Mouse (Mus musculus) forebrain, postnatal 0 days (tissue): ENCODE measurements around the gene Prepl. TPM values are rescaled to one million over a fixed set of nuclear protein-coding genes. Genes with fewer than 3 reads are reported as not detected.

Experiments
- ATAC-seq: fragments of 200-750 bp; cut with Nextera tagmentation; 2 replicates; pipeline ENCODE4 v1.8.0; 2017; ENCODE audit warnings: mild to moderate bottlenecking, moderate library complexity
- DNase-seq: peaks from one replicate; pipeline ENCODE4 v3.0.0-alpha.2; 2015
- H3K27ac ChIP-seq: fragments of 300-500 bp; sonication (generic); 2 replicates; pipeline ENCODE4 v1.5.1; 2014; ENCODE audit warnings: low read depth, mild to moderate bottlenecking, antibody characterized with exemption, low read length, moderate library complexity, mixed read lengths
- H3K27me3 ChIP-seq: fragments of 300-500 bp; sonication (generic); 2 replicates; pipeline ENCODE4 v1.6.1; 2014; ENCODE audit warnings: mild to moderate bottlenecking, low read length, mixed read lengths; ENCODE audit not compliant: insufficient read depth
- H3K36me3 ChIP-seq: fragments of 300-500 bp; sonication (generic); 2 replicates; pipeline ENCODE4 v1.6.1; 2014; ENCODE audit warnings: mild to moderate bottlenecking, moderate library complexity; ENCODE audit not compliant: insufficient read depth
- H3K4me1 ChIP-seq: fragments of 300-500 bp; sonication (generic); 2 replicates; pipeline ENCODE4 v1.6.1; 2014; ENCODE audit warnings: antibody characterized with exemption; ENCODE audit not compliant: insufficient read depth
- H3K4me2 ChIP-seq: fragments of 300-500 bp; sonication (generic); 2 replicates; pipeline ENCODE4 v1.6.1; 2014; ENCODE audit warnings: low read depth, mild to moderate bottlenecking, moderate library complexity
- H3K4me3 ChIP-seq: fragments of 300-500 bp; sonication (generic); 2 replicates; pipeline ENCODE4 v1.5.1; 2014; ENCODE audit warnings: low read depth, low read length, mixed read lengths
- H3K9ac ChIP-seq: fragments of 300-500 bp; sonication (generic); 2 replicates; pipeline ENCODE4 v1.6.1; 2014; ENCODE audit warnings: mild to moderate bottlenecking
- H3K9me3 ChIP-seq: fragments of 300-500 bp; sonication (generic); 2 replicates; pipeline ENCODE4 v1.6.1; 2016; ENCODE audit warnings: low read length
- CTCF ChIP-seq: sonication (generic); IDR thresholded peaks from 2 replicates; pipeline ENCODE4 v1.5.1; 2016; ENCODE audit warnings: antibody characterized with exemption, control low read depth, low read depth
- WGBS: fragments of 180-500 bp; shearing (Covaris S2); extraction: QIAGEN DNeasy Blood & Tissue Kit; methylation state at CpG from one replicate; pipeline ENCODE4 v1.1.7; 2014; 5-methylcytosine and 5-hydroxymethylcytosine counted together
- polyA plus RNA-seq: library from polyadenylated mRNA; unstranded; fragments of >200 nt; fragmentation: Nextera tagmentation; extraction: Ambion mirVana; gene quantifications from 2 replicates; pipeline ENCODE4 v1.2.1, GENCODE M21; 2015
- total RNA-seq: library from RNA; depleted of rRNA; stranded (reverse); fragments of >200 nt; gene quantifications from 2 replicates; pipeline ENCODE4 v1.2.3, GENCODE M21; 2014

Prepl gene
- total and polyA plus RNA-seq, 2 experiments from 2014 or later: 105 to 107 TPM

DNA sequence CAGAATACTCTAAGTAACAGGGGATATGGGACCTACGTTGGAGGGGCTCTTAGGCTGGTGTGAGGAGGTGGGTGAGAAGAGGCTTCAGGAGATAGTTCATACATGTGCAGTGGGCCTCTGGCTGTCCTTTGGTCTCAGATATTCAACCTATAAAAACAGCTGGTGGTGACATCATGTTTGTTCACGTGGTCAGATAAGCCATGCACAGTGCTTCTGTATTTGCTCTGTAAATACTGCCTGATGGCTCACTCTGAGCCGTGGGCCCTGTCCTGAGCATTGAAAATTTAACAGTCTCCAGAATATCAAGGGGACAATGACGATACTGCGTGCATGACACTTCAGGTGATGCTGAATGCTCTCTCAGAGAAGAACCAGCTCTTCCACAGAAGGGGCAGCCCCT lies 52.2 kb downstream of the Prepl start:
- DNase-seq: no peak
- Histone ChIP-seq H3K4me3 (no peak overlapping the region), H3K27me3 (no peaks in the 10 kb centered on the region), H3K9me3 (no peaks in the 10 kb centered on the region), H3K4me2 (no peak overlapping the region), H3K9ac (no peak overlapping the region), H3K27ac (no peak overlapping the region), H3K36me3 (no peaks in the 10 kb centered on the region), H3K4me1 (no peaks in the 10 kb centered on the region)
- ATAC-seq: no peak
- 86% methylated on average over 5 of the region's 5 CpGs for WGBS
- TF ChIP-seq CTCF: no peak

DNA sequence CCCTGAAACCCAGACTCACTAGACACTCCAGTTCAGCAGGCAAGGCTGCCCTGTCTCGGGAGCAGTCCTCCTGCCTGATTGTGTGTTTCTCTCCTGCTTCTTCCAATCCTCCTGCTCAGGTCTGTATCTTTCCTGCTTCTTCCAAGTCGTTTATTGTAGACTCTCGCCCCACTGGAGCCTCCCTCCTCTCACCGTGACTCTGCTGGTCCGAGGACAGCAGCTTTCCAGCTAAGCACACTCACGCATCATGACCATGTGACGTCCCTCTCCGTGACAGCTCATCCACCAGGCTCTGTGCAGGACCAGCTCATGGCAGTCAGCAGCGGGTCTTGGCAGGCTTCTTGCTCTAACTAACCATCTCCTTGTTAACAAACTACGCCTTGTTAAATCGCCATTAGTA lies 56.0 kb downstream of the Prepl start:
- Histone ChIP-seq H3K4me2 (no peak overlapping the region; the same call in 1 of the 2 replicates), H3K36me3 (no peaks in the 10 kb centered on the region), H3K4me1 (no peaks in the 10 kb centered on the region), H3K4me3 (no peak overlapping the region), H3K9me3 (no peaks in the 10 kb centered on the region), H3K9ac (no peak overlapping the region), H3K27me3 (no peaks in the 10 kb centered on the region), H3K27ac (no peak overlapping the region)
- 50% methylated on average over 11 of the region's 11 CpGs for WGBS
- peak; percentile 72 for ATAC-seq
- no peak for DNase-seq
- TF ChIP-seq CTCF: no peak

DNA sequence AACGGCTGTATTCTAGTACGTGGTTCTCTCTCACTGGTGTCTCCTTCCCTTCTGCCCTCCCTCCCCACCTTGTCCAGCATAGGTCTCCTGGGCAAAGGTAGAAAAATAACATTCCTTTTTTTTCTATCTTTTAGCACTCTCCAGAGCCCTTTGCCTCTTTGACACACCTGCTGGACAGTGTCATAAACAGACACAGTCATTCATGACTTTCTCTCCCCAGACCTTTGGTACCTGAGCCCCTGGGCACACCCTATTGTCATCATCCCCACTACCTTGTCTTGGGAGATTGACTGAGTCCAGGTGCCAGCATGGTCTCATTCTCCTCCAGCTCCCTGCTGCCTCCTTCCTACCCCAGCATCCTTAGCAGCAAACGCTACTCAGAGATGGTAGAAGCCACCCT lies 57.0 kb downstream of the Prepl start:
- TF ChIP-seq CTCF: no peak
- no peak overlapping the region for H3K9ac ChIP-seq
- no peaks in the 10 kb centered on the region for H3K4me1 ChIP-seq
- no peaks in the 10 kb centered on the region for H3K36me3 ChIP-seq
- no peak overlapping the region for H3K4me3 ChIP-seq
- H3K9me3 ChIP-seq: no peaks in the 10 kb centered on the region
- ATAC-seq: no peak
- no peak for DNase-seq
- H3K27me3 ChIP-seq: no peaks in the 10 kb centered on the region
- H3K4me2 ChIP-seq: no peak overlapping the region
- WGBS: 91% methylated on average over 3 of the region's 3 CpGs
- no peak overlapping the region for H3K27ac ChIP-seq

DNA sequence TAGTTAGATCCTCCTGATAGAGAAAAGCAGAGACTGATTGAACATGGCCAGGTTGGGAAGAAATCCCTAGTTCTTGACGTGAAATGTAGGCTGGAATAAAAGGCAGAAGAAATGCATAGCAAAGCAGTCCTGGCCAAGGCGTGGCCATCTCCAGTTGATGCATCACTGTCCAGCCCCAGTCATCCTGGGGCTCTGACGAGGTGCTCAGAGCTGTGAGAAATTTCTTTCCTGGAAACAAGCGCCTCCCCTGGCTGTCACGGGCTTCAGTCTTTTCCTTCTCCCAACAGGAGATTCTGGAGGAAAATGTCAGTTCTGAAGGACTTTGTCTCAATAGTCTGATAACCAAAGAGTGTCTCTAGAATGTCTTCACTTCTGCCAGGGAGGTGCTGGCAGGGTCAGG lies 59.4 kb downstream of the Prepl start:
- ATAC-seq (no peak), DNase-seq (no peak)
- 80% methylated on average over 5 of the region's 5 CpGs for WGBS
- no peaks in the 10 kb centered on the region for H3K4me1 ChIP-seq
- no peak for TF ChIP-seq CTCF
- no peaks in the 10 kb centered on the region for H3K36me3 ChIP-seq
- H3K27me3 ChIP-seq: no peaks in the 10 kb centered on the region
- H3K4me3 ChIP-seq: no peak overlapping the region
- no peak overlapping the region for H3K4me2 ChIP-seq
- no peak overlapping the region for H3K9ac ChIP-seq
- no peaks in the 10 kb centered on the region for H3K9me3 ChIP-seq
- no peak overlapping the region for H3K27ac ChIP-seq

DNA sequence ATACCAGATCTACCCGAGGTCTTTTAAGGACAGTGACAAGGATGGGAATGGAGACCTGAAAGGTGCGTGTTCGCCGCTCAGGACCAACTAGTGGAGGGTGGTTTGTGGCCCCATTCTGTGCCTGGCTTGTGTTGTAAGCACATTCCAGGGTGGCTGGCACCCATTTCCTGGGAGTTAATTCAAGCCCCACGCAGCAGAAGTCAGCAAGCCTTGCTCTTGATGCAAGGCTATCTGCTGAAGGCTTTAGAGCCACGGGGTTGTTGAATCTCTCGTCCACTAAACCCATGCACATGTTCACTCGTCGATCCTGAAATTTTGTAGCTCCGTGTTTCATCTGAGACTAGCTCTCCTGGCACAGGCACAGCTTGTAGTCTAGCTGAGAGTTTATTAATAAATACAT lies 61.2 kb downstream of the Prepl start:
- H3K27me3 ChIP-seq: no peaks in the 10 kb centered on the region
- ATAC-seq: no peak
- no peak for TF ChIP-seq CTCF
- WGBS: 92% methylated on average over 10 of the region's 10 CpGs
- H3K4me2 ChIP-seq: no peak overlapping the region
- H3K9ac ChIP-seq: no peak overlapping the region
- DNase-seq: no peak
- no peaks in the 10 kb centered on the region for H3K9me3 ChIP-seq
- H3K4me1 ChIP-seq: no peaks in the 10 kb centered on the region
- H3K27ac ChIP-seq: no peak overlapping the region
- H3K36me3 ChIP-seq: no peaks in the 10 kb centered on the region
- H3K4me3 ChIP-seq: no peak overlapping the region

DNA sequence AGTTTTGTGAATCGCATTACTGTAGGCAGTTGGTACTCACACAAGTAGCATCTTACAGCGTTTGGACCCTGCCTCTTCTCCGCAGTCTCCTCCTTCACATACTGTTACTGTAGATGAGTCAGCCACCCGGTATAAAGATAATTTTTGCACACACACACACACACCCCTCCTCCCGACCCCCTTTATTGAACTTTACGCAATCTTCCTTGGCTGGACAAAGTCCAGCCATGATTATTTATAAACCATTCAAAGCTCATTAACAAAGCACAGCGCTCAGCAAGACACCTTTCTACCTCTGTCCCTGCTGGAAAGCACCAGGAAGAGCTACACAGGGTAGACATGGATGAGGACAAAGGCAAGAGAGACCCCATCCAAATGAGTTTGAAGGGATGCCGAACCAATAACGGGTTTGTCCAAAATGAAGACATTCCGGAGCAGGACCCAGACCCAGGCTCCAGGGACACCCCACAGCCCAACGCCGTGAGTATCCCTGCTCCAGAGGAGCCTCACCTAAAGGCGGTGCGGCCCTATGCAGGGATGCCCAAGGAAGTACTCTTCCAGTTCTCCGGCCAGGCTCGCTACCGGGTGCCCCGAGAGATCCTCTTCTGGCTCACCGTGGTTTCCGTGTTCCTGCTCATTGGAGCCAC lies 61.8 kb downstream of the Prepl start, which contains the start of gene Slc3a1:
TSS of gene Slc3a1 (plus strand) at position 284 of the 647 bp plus-strand sequence.
- Histone ChIP-seq H3K9ac (no peak within 1 kb of the TSS), H3K4me3 (no peak within 1 kb of the TSS), H3K27ac (no peak within 1 kb of the TSS), H3K4me1 (no peaks in the 10 kb centered on the region), H3K36me3 (no peaks in the 10 kb centered on the region), H3K9me3 (no peaks in the 10 kb centered on the region), H3K4me2 (no peak within 1 kb of the TSS), H3K27me3 (no peaks in the 10 kb centered on the region)
- DNase-seq: no peak
- WGBS: 80% methylated on average over 20 of the region's 20 CpGs
- TF ChIP-seq CTCF: no peak
- ATAC-seq: no peak

DNA sequence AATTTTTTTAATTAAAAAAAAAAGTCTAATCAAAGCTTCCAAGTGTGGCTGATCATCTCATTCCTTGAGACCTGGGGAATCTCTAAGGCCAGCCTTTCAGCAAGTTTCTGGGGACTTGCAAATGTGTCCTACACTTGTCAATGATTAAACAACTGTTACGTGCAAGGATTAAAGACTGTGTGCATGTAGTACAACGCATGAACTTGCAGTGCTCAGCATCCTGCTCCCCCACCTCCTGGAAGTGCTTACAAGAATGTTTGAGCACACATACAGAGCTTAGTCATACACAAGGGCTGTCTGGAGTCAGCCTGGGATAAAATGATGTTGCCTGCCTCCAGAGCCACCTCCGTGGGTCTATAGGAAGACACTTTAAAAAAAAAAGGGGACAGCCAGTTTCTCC lies 62.8 kb downstream of the Prepl start:
- Histone ChIP-seq H3K27me3 (no peaks in the 10 kb centered on the region), H3K4me1 (no peaks in the 10 kb centered on the region), H3K27ac (no peak overlapping the region), H3K4me3 (no peak overlapping the region), H3K9me3 (no peaks in the 10 kb centered on the region), H3K9ac (no peak overlapping the region), H3K4me2 (no peak overlapping the region), H3K36me3 (no peaks in the 10 kb centered on the region)
- 89% methylated on average over 3 of the region's 3 CpGs for WGBS
- ATAC-seq (no peak), DNase-seq (no peak)
- no peak for TF ChIP-seq CTCF
